Mouse (Mus musculus) liver, embryonic 14.5 days (tissue): ENCODE results near the gene Wnt11. TPM values are rescaled to one million over a fixed set of nuclear protein-coding genes. Genes with fewer than 3 reads are reported as not detected.

Experiments
- ATAC-seq: fragments of 200-750 bp; cut with Nextera tagmentation; 2 replicates; pipeline ENCODE4 v1.8.0; 2017; ENCODE audit warnings: moderate number of reproducible peaks, mild to moderate bottlenecking, moderate library complexity; ENCODE audit not compliant: insufficient read depth
- DNase-seq, 3 experiments: peaks; one replicate each; pipeline ENCODE4 v3.0.0-alpha.2; 2012 to 2013; ENCODE audit warnings: low read depth in 3 of 3, low spot score in 3 of 3
- H3K27ac ChIP-seq: fragments of 300-500 bp; sonication (generic); 2 replicates; pipeline ENCODE4 v1.5.1; 2014; ENCODE audit warnings: moderate library complexity, mild to moderate bottlenecking, control low read depth, inconsistent platforms
- H3K27me3 ChIP-seq: fragments of 300-500 bp; sonication (generic); 2 replicates; pipeline ENCODE4 v1.6.1; 2014; ENCODE audit warnings: mild to moderate bottlenecking, low read length, moderate library complexity; ENCODE audit not compliant: control insufficient read depth, insufficient read depth
- H3K36me3 ChIP-seq: fragments of 300-500 bp; sonication (generic); replicated peaks from 2 replicates; pipeline ENCODE4 v1.6.1; 2014; ENCODE audit warnings: low read depth; ENCODE audit not compliant: control insufficient read depth, insufficient read depth
- H3K4me1 ChIP-seq, 2 experiments: fragments of 200-500 bp in 1 of 2; fragments of 300-500 bp in 1 of 2; sonication (generic) in 1 of 2; replicated peaks; 2 replicates each; pipeline ENCODE4 v1.6.1; 2012 to 2014; ENCODE audit warnings: antibody characterized with exemption in 1 of 2, inconsistent platforms in 1 of 2, low read length in 1 of 2; ENCODE audit not compliant: control insufficient read depth in 2 of 2, insufficient read depth in 2 of 2
- H3K4me2 ChIP-seq: fragments of 300-500 bp; sonication (generic); 2 replicates; pipeline ENCODE4 v1.6.1; 2014; ENCODE audit warnings: low read depth, mild to moderate bottlenecking, control low read depth, moderate library complexity
- H3K4me3 ChIP-seq, 2 experiments: fragments of 200-500 bp in 1 of 2; fragments of 300-500 bp in 1 of 2; sonication (generic) in 1 of 2; 2 replicates each; pipeline ENCODE4 v1.5.1; 2012 to 2014; ENCODE audit warnings: low read depth in 2 of 2, low read length in 2 of 2, mild to moderate bottlenecking in 2 of 2, control low read depth in 1 of 2, inconsistent platforms in 1 of 2, moderate library complexity in 1 of 2; ENCODE audit not compliant: insufficient read depth in 1 of 2
- H3K9ac ChIP-seq: fragments of 300-500 bp; sonication (generic); replicated peaks from 2 replicates; pipeline ENCODE4 v1.6.1; 2014; ENCODE audit warnings: mild to moderate bottlenecking, control low read depth, moderate library complexity
- H3K9me3 ChIP-seq: fragments of 300-500 bp; sonication (generic); 2 replicates; pipeline ENCODE4 v1.6.1; 2016; ENCODE audit warnings: low read length, mixed read lengths; ENCODE audit not compliant: control insufficient read depth
- CTCF ChIP-seq: IDR thresholded peaks from 2 replicates; pipeline ENCODE4 v1.5.1; 2016; ENCODE audit warnings: antibody characterized with exemption, low read depth, control low read depth
- EP300 ChIP-seq: IDR thresholded peaks from 2 replicates; pipeline ENCODE4 v1.6.1; 2016; ENCODE audit warnings: antibody characterized with exemption, low read depth
- WGBS: fragments of 180-500 bp; shearing (Covaris S2); extraction: QIAGEN DNeasy Blood & Tissue Kit; methylation state at CpG from one replicate; pipeline ENCODE4 v1.1.7; 2014; ENCODE audit not compliant: insufficient replicate concordance; 5-methylcytosine and 5-hydroxymethylcytosine counted together
- polyA plus RNA-seq, 2 experiments: library from polyadenylated mRNA; depleted of rRNA in 1 of 2; stranded (reverse) in 1 of 2; unstranded in 1 of 2; fragments of >200 nt; fragmentation: Nextera tagmentation in 1 of 2; extraction: Ambion mirVana in 1 of 2; gene quantifications; 2 replicates each; pipeline versions ENCODE4 v1.2.1 to v1.2.3; 2012 to 2014

Gene Wnt11
- polyA plus RNA-seq, 2 experiments: 0.46 to 0.95 TPM

DNA sequence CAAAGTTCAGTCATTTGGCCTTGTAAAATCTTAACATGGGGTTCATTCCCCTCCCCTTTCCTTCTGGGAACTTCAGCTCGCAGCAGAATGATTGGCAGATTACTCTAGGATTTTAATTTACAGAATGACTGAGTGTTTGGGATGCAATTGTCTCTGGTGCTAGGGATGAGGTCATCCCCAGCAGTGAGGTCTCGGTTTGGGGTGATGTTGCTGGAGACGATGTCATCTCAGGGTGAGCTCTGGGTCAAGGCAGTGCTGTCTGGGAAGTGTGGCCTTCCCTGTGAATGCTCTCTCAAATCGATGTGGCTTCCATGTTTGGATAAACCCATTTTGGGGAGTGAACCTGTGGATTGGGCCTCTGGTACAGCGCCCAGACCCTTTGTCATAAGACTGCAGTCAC is 41.1 kb upstream of the Wnt11 start:
- TF ChIP-seq EP300: no peak
- no peak for TF ChIP-seq CTCF
- H3K4me1 ChIP-seq: no peaks in the 10 kb centered on the region
- DNase-seq (no peak), ATAC-seq (no peak)
- no peak overlapping the region for H3K27ac ChIP-seq
- WGBS: 61% methylated on average over 5 of the region's 5 CpGs
- no peaks in the 10 kb centered on the region for H3K36me3 ChIP-seq
- H3K27me3 ChIP-seq: no peaks in the 10 kb centered on the region
- no peaks in the 10 kb centered on the region for H3K9me3 ChIP-seq
- H3K4me2 ChIP-seq: no peak overlapping the region
- H3K9ac ChIP-seq: no peak overlapping the region
- H3K4me3 ChIP-seq: no peak overlapping the region

DNA sequence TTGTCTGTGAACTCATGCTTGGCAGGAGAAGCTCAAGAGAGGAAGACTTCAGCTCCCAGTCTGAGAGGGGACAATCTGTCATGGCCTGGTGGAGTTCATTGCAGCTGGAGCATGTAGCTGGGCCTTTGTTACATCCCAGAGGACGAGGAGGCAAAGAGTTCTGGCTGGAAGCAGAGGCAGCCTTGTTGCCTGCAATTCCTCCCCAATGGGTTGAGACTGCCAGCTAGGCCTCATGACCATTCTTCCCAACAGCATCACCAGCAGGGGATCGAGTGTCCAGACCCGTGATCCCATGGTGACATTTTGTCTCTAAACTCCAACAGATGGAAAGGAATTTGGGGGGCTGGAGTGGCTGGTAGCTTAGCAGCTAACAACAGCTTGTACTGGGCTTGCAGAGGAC is 40.5 kb upstream of the Wnt11 start:
- ATAC-seq (no peak), DNase-seq (no peak)
- no peaks in the 10 kb centered on the region for H3K4me1 ChIP-seq
- no peak overlapping the region for H3K9ac ChIP-seq
- no peak overlapping the region for H3K4me3 ChIP-seq
- H3K9me3 ChIP-seq: no peaks in the 10 kb centered on the region
- no peaks in the 10 kb centered on the region for H3K36me3 ChIP-seq
- H3K27ac ChIP-seq: no peak overlapping the region
- no peak overlapping the region for H3K4me2 ChIP-seq
- H3K27me3 ChIP-seq: no peaks in the 10 kb centered on the region
- TF ChIP-seq CTCF (no peak), EP300 (no peak)
- 37% methylated on average over 3 of the region's 3 CpGs for WGBS

- H3K36me3 ChIP-seq: no peaks in the 10 kb centered on the region
- WGBS: 71% methylated on average over 5 of the region's 5 CpGs
- H3K4me3 ChIP-seq: no peak overlapping the region
- H3K9ac ChIP-seq: no peak overlapping the region
- no peaks in the 10 kb centered on the region for H3K9me3 ChIP-seq
- ATAC-seq (no peak), DNase-seq (no peak)
- no peaks in the 10 kb centered on the region for H3K27me3 ChIP-seq
- H3K4me2 ChIP-seq: no peak overlapping the region
- TF ChIP-seq EP300 (no peak), CTCF (no peak)
- H3K4me1 ChIP-seq: 0 out of 4 replicates have a peak, but pooled peaks cover 0 to under 1% of the 10 kb centered on the region in 2 experiments
- no peak overlapping the region for H3K27ac ChIP-seq
Measured at GRCm38 (mm10) chr7:98795637-98796036, 39.3 kb upstream of the Wnt11 start.

DNA sequence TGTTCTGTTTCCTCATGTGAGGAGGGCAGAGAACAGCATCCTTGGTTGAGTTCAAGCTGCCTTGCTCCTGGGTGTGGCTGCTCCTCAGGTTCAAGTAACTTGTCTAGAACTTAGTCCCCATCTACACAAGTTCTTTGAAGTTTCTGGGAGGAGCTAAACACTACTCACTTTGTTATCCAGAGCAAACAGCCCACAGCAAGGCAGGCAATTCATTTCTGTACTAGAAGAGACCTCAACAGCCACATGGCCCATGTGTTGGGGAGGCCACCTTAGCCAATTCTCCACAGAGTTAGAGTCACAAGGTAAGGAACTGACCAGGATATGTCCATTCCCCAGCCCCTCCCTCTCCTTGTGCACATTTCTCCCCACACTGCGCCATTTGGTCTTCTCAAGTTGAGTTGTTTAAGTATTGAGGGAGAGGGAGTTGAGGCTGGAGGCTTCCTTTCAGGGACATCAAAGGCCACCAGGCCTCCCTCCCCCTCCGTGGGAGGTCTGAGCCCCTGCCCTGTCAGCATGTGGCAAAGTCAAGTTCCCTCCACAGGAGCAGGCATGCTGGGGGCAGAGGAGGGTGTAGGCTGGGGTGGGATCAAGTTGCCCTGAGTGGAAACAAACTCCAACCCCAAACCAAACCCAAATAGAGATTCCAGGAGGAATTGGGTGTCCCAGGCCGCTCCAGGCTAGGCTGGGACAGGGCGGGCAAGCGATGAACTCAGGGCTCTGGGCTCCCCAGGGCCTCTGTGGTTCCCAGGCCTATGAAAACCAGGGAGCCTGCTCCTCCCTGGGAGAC is 37.4 kb upstream of the Wnt11 start:
- WGBS: 52% methylated on average over 5 of the region's 5 CpGs
- H3K4me3 ChIP-seq: no peak overlapping the region
- no peaks in the 10 kb centered on the region for H3K36me3 ChIP-seq
- no peak overlapping the region for H3K27ac ChIP-seq
- H3K4me2 ChIP-seq: no peak overlapping the region
- TF ChIP-seq CTCF (no peak), EP300 (no peak)
- H3K4me1 ChIP-seq: 0 out of 4 replicates have a peak, but pooled peaks cover 0 to 2% of the 10 kb centered on the region in 2 experiments
- ATAC-seq (no peak), DNase-seq (no peak)
- no peaks in the 10 kb centered on the region for H3K27me3 ChIP-seq
- no peak overlapping the region for H3K9ac ChIP-seq
- no peaks in the 10 kb centered on the region for H3K9me3 ChIP-seq

DNA sequence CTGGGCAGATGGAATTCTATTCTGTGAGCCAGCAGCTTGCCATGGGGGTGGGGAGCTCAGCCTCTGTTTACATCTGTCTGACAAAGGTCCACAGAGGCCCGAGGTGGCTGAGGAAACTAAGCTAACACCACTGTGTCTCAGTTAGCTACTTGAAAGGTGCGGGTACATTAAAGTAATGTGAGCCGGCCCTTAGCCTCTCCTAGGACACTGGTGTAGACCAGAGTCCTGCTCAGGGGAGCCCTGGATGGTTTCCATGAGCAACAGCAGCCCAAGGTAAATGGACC is 36.8 kb upstream of the Wnt11 start:
- no peak overlapping the region for H3K4me3 ChIP-seq
- H3K9ac ChIP-seq: no peak overlapping the region
- TF ChIP-seq EP300 (no peak), CTCF (no peak)
- H3K4me2 ChIP-seq: no peak overlapping the region
- ATAC-seq: no peak
- 48% methylated on average over 3 of the region's 3 CpGs for WGBS
- no peak for DNase-seq
- no peaks in the 10 kb centered on the region for H3K27me3 ChIP-seq
- H3K9me3 ChIP-seq: no peaks in the 10 kb centered on the region
- no peaks in the 10 kb centered on the region for H3K36me3 ChIP-seq
- no peak overlapping the region for H3K27ac ChIP-seq
- 0 out of 4 replicates have a peak, but pooled peaks cover 0 to 2% of the 10 kb centered on the region in 2 experiments for H3K4me1 ChIP-seq
